8 mouse cellular contexts compared by ENCODE assay signal in genomic region chr11:54438991-54439690, GRCm38 (mm10). TPM values are rescaled to one million over a fixed set of nuclear protein-coding genes. Genes with fewer than 3 reads are reported as not detected.
DNase-seq lines count a peak whose midpoint lies in the region; ATAC-seq and TF ChIP-seq lines count a peak whose summit lies in the region.

No protein-coding gene starts in this region.

- H3K4me3 ChIP-seq in layer of hippocampus, adult 2 months, result peak overlapping the region; percentile 74
- H3K4me3 ChIP-seq in hindbrain, embryonic 15.5 days, result peak overlapping the region; percentile 92
- H3K4me3 ChIP-seq in myocyte, result peak overlapping the region; percentile 71

- ATAC-seq in hindbrain, embryonic 15.5 days (ENCODE audit: low FRiP score, low read depth), result no peak
- no peak for ATAC-seq in megakaryocyte-erythroid progenitor cell, adult 5-6 weeks (replicated peaks; ENCODE audit: low FRiP score, low TSS enrichment, poor library complexity, severe bottlenecking)

- H3K4me1 ChIP-seq in hindbrain, embryonic 15.5 days (replicated peaks), result peaks cover 25% of the 10 kb centered on the region

- H3K9me3 ChIP-seq in hindbrain, embryonic 15.5 days, result no peaks in the 10 kb centered on the region

- no peaks in the 10 kb centered on the region for H3K27me3 ChIP-seq in hindbrain, embryonic 15.5 days
- H3K27me3 ChIP-seq in myocyte (ENCODE audit: control insufficient read depth, insufficient read depth, insufficient read length), result no peaks in the 10 kb centered on the region

- H3K4me2 ChIP-seq in hindbrain, embryonic 15.5 days, result peak overlapping the region; percentile 62
- H3K4me2 ChIP-seq in myocyte (ENCODE audit: low read depth), result peak overlapping the region; percentile 89

- no peak for TF ChIP-seq CTCF in layer of hippocampus, adult 2 months (conservative IDR thresholded peaks at IDR 0.05)

- TF ChIP-seq POLR2A in myocyte (IDR thresholded peaks at IDR 0.05; ENCODE audit: insufficient read length, low read depth), result no peak

- H3K36me3 ChIP-seq in hindbrain, embryonic 15.5 days, result no peaks in the 10 kb centered on the region
- H3K36me3 ChIP-seq in myocyte (ENCODE audit: control insufficient read depth, insufficient read depth), result no peaks in the 10 kb centered on the region

- peak overlapping the region; percentile 75; the same call in 1 of the 2 replicates for H3K9ac ChIP-seq in hindbrain, embryonic 15.5 days

- no peak for DNase-seq in layer of hippocampus, adult 2 months (ENCODE audit: low spot score in 2 of 2)
- no peak for DNase-seq in layer of hippocampus, adult 8-10 months (ENCODE audit: low spot score in 2 of 2)
- peak; percentile 13 for DNase-seq in brain, adult 2 months (ENCODE audit: low read depth, low spot score)
- DNase-seq in thymus, adult 18-20 months, result no peak
- DNase-seq in urinary bladder, postnatal 10 days (ENCODE audit: low spot score), result no peak

- H3K79me2 ChIP-seq in myocyte (ENCODE audit: control insufficient read depth, insufficient read depth), result peaks cover 57% of the 10 kb centered on the region

- WGBS in hindbrain, embryonic 15.5 days, result 43% methylated on average over 11 of the region's 11 CpGs

- peak overlapping the region; percentile 56; the same call in 1 of the 2 replicates for H3K27ac ChIP-seq in layer of hippocampus, adult 2 months
- no peak overlapping the region for H3K27ac ChIP-seq in hindbrain, embryonic 15.5 days (replicated peaks)

- peak overlapping the region; percentile 71 for H3ac ChIP-seq in myocyte (ENCODE audit: control insufficient read depth, insufficient read length)

TF ChIP-seq in myocyte, 11 proteins besides CTCF, POLR2A, EP300 and RAD21:
- TF ChIP-seq E2F4 (IDR thresholded peaks at IDR 0.05; ENCODE audit: insufficient read depth) (no peak), SRF (IDR thresholded peaks at IDR 0.05; ENCODE audit: control insufficient read depth, insufficient read length, low read depth) (no peak), CEBPB (IDR thresholded peaks at IDR 0.05; ENCODE audit: insufficient read depth, poor library complexity, severe bottlenecking) (no peak), POLR2AphosphoS2 (IDR thresholded peaks at IDR 0.05; ENCODE audit: insufficient read length, low read depth) (no peak), USF1 (IDR thresholded peaks at IDR 0.05; ENCODE audit: low read depth) (no peak)

RNA-seq across cellular contexts. Expression of gene Fnip1, which starts 1.1 kb away (rescaled TPM):
- total RNA-seq in layer of hippocampus, adult 2 months (2021), result 10 to 100 TPM; 34.5 to 34.9 TPM
- total RNA-seq in layer of hippocampus, adult 8-10 months (2022), result 10 to 100 TPM; 35.4 to 40.2 (median 38.2) TPM
- polyA plus RNA-seq in hindbrain, embryonic 15.5 days (2015; fragmentation: Nextera tagmentation; extraction: Ambion mirVana), result 8.9 and 9.6 TPM in 2 replicates
- 3.9 TPM for polyA plus RNA-seq in myocyte (2012; fragmentation: generic; extraction: Trizol)
- total RNA-seq in megakaryocyte-erythroid progenitor cell, adult 5-6 weeks (2014; fragmentation: Nextera tagmentation), result 13.6 and 20.0 TPM in 2 replicates
- total RNA-seq in megakaryocyte-erythroid progenitor cell, adult 5-6 weeks (2017), result 18.2 and 25.4 TPM in 2 replicates
